Mouse (Mus musculus): ENCODE data around the gene Pla2g12a. TPM values are rescaled to one million over a fixed set of nuclear protein-coding genes. Genes with fewer than 3 reads are reported as not detected.
A peak's percentile ranks its signal among the peaks of the same experiment; 100 is the strongest.

The Pla2g12a gene
- total and polyA plus RNA-seq, 2 experiments from 2014 or later: 22.1 to 55.4 TPM

DNA sequence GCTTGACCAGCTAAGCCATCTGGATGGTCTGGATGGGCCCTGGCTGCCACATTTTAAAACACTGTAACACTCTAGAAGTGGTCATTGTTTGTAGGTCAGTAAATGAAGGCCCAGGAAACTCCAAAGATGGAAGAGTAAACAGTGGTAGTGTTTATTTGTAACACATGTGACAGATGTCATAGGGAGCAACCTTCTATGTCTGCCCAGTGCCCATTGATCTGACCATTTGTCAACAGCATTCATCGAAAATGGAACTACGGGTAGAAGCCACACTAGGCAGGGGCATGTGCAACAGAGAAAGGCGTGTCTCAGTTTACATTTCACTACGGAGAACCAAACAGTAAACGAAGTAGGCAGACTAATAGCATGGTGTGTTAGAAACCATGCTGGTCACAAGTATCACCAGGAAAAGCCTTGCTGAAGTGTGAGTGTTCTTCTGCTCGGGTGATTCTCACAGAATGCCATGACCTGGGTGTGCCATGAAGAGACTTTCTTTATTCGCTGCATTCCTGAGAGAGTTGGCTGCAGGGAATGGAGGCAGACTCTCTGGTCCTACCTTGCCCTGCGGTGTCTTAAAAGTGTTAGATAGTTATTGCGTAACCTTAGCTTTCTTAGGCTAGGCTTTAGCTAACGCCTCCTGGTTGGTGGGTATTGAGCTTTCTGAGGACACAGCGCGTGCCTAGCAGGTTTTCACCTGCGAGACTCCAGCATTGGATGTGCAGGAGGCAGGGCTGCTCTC, 9.5 kb downstream of the Pla2g12a start:
- DNase-seq (ENCODE audit: low spot score): no peak
- no peak overlapping the region for H3K27ac ChIP-seq (ENCODE audit: low read depth, low read length)
- WGBS: 91% methylated on average over 13 of the region's 13 CpGs
- no peak overlapping the region for H3K9ac ChIP-seq (replicated peaks; ENCODE audit: low read length, poor library complexity, severe bottlenecking)
- no peaks in the 10 kb centered on the region for H3K9me3 ChIP-seq (ENCODE audit: low read length)
- H3K36me3 ChIP-seq (ENCODE audit: insufficient read depth, low read length): peaks cover 27% of the 10 kb centered on the region
- H3K4me3 ChIP-seq (ENCODE audit: low read depth, low read length): no peak overlapping the region
- no peak overlapping the region for H3K4me2 ChIP-seq (ENCODE audit: low read depth, low read length, poor library complexity, severe bottlenecking)
- no peak for ATAC-seq (ENCODE audit: low FRiP score)
- TF ChIP-seq CTCF (IDR thresholded peaks at IDR 0.05): no peak
- H3K27me3 ChIP-seq (ENCODE audit: insufficient read depth, low read length): no peaks in the 10 kb centered on the region
- H3K4me1 ChIP-seq (ENCODE audit: insufficient read depth, low read length): no peaks in the 10 kb centered on the region

DNA sequence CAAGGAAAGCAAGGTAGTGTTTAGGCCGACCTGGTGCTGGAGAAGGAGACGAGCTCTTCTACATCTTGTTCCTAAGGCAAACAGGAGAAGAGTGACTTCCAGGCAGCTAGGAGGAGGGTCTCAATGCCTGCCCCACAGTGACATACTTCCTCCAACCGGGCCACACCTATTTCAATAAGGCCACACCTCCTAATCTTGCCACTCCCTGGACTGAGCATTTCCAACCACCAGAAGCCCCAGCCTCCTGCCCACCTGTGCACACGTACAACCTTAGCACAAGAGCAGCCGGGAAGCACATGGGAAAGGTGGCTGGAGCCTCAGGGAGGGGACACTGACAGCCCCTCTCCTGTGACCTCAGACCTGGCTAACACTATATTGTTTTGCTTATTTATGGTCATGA, 13.6 kb downstream of the Pla2g12a start:
- Histone ChIP-seq H3K4me1 (ENCODE audit: insufficient read depth, low read length) (no peaks in the 10 kb centered on the region), H3K9ac (replicated peaks; ENCODE audit: low read length, poor library complexity, severe bottlenecking) (no peak overlapping the region), H3K27ac (ENCODE audit: low read depth, low read length) (no peak overlapping the region), H3K4me3 (ENCODE audit: low read depth, low read length) (no peak overlapping the region), H3K36me3 (ENCODE audit: insufficient read depth, low read length) (peaks cover 31% of the 10 kb centered on the region), H3K9me3 (ENCODE audit: low read length) (no peaks in the 10 kb centered on the region), H3K27me3 (ENCODE audit: insufficient read depth, low read length) (no peaks in the 10 kb centered on the region), H3K4me2 (ENCODE audit: low read depth, low read length, poor library complexity, severe bottlenecking) (no peak overlapping the region)
- WGBS: 88% methylated on average over 5 of the region's 5 CpGs
- TF ChIP-seq CTCF (IDR thresholded peaks at IDR 0.05): no peak
- no peak for ATAC-seq (ENCODE audit: low FRiP score)
- no peak for DNase-seq (ENCODE audit: low spot score)

DNA sequence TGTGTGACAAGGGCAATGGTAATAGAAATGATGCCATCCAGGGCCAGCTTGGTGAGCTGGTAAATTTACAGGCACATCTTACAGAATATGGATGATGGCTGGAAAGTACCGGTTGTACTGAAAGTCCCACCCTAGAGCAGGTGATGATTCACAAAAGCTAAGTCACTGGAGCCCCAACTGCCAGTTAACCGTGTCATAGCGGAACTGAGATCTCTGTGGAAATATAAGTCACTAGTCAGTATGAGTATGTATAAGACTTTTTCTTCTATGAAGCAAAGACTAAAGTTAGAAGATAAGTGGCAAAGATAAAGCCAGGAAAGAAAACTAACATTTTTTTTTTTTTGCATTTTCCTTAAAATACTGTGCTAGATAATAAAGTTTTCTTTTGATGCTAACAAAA, 14.7 kb downstream of the Pla2g12a start:
- Histone ChIP-seq H3K9me3 (ENCODE audit: low read length) (no peaks in the 10 kb centered on the region), H3K36me3 (ENCODE audit: insufficient read depth, low read length) (peaks cover 31% of the 10 kb centered on the region), H3K27me3 (ENCODE audit: insufficient read depth, low read length) (no peaks in the 10 kb centered on the region), H3K4me2 (ENCODE audit: low read depth, low read length, poor library complexity, severe bottlenecking) (no peak overlapping the region), H3K4me3 (ENCODE audit: low read depth, low read length) (no peak overlapping the region), H3K4me1 (ENCODE audit: insufficient read depth, low read length) (no peaks in the 10 kb centered on the region), H3K27ac (ENCODE audit: low read depth, low read length) (no peak overlapping the region), H3K9ac (replicated peaks; ENCODE audit: low read length, poor library complexity, severe bottlenecking) (no peak overlapping the region)
- ATAC-seq (ENCODE audit: low FRiP score) (no peak), DNase-seq (ENCODE audit: low spot score) (no peak)
- no peak for TF ChIP-seq CTCF (IDR thresholded peaks at IDR 0.05)
- 97% methylated on average over 3 of the region's 3 CpGs for WGBS

DNA sequence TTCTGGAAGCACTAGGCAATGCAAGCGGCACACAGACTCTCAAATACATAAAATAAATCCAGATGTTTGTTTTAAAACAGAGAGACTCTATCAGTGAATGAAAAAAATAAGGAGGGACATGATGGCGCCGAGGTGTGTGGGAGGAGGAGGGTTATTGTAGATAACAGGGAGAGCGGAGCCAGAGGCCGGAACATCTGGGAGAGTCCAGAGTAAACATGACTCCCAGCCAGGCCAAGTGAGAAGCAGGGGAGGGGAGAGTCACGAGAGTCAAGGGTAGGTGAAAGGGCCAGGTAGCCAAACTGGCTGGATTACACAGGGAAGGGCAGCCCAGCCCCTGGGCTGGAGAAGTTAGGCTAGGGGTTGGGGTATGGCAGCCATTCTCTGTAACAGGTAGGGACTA, 18.2 kb downstream of the Pla2g12a start:
- Histone ChIP-seq H3K4me3 (ENCODE audit: low read depth, low read length) (no peak overlapping the region), H3K36me3 (ENCODE audit: insufficient read depth, low read length) (peaks cover 17% of the 10 kb centered on the region), H3K4me1 (ENCODE audit: insufficient read depth, low read length) (no peaks in the 10 kb centered on the region), H3K4me2 (ENCODE audit: low read depth, low read length, poor library complexity, severe bottlenecking) (no peak overlapping the region), H3K27ac (ENCODE audit: low read depth, low read length) (no peak overlapping the region), H3K9ac (replicated peaks; ENCODE audit: low read length, poor library complexity, severe bottlenecking) (no peak overlapping the region), H3K9me3 (ENCODE audit: low read length) (no peaks in the 10 kb centered on the region), H3K27me3 (ENCODE audit: insufficient read depth, low read length) (no peaks in the 10 kb centered on the region)
- no peak for TF ChIP-seq CTCF (IDR thresholded peaks at IDR 0.05)
- WGBS: 85% methylated on average over 6 of the region's 6 CpGs
- ATAC-seq (ENCODE audit: low FRiP score) (no peak), DNase-seq (ENCODE audit: low spot score) (no peak)

DNA sequence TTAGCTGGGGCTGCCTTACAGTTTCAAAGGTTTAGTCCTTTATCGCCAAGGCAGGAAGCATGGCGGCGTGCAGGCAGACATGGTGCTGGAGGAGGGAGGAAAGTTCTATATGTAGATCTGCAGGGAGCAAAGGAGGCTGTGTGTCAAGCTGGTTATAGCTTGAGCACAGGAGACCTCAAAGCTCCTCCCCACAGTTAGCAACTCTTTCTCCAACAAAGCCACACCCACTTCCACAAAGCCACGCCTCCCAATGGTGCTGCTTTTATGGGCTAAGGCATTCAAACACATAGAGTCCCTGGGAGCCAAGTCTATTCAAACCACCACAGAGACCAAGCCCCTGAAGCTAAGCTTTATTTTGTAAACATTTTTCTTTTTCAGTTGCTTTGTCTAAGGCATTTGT, 20.5 kb downstream of the Pla2g12a start:
- 63% methylated on average over 4 of the region's 4 CpGs for WGBS
- no peak overlapping the region for H3K4me2 ChIP-seq (ENCODE audit: low read depth, low read length, poor library complexity, severe bottlenecking)
- H3K9ac ChIP-seq (replicated peaks; ENCODE audit: low read length, poor library complexity, severe bottlenecking): no peak overlapping the region

DNA sequence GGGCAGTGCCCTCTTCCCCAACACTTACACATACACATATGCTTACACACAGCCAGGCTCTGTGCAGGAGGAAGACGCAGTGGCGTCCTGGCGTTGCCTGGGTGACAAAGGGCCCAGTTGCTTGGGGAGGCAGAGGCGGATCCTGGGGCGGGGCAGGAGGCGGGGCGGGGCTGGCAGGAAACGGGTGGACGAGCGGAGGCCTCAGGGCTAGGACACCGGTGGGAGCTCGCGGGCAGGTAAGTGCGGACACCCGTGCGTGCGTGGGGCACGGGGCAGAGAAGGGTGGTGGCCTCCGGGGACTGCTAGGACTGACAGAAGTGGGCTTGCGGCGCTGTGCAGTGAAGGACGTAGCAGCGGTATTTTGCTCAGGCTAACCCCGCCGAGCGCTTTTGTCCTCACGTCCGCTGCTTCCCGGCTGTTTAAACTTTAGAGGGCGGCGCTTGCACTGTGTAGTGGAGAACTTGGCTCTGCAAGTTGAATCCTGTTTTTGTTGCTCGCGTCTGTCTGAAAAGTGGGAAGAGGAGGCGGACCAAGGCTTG, 22.9 kb downstream of the Pla2g12a start, which contains the start of gene Casp6:
TSS of gene Casp6 (plus strand) at position 155 of the 539 bp plus-strand sequence.
- Histone ChIP-seq H3K9ac (replicated peaks; ENCODE audit: low read length, poor library complexity, severe bottlenecking) (peak within 1 kb of the TSS; percentile 39), H3K4me3 (ENCODE audit: low read depth, low read length) (peak within 1 kb of the TSS; percentile 44), H3K4me1 (ENCODE audit: insufficient read depth, low read length) (0 out of 2 replicates have a peak, but pooled peaks cover 4% of the 10 kb centered on the region), H3K9me3 (ENCODE audit: low read length) (no peaks in the 10 kb centered on the region), H3K27me3 (ENCODE audit: insufficient read depth, low read length) (no peaks in the 10 kb centered on the region), H3K36me3 (ENCODE audit: insufficient read depth, low read length) (no peaks in the 10 kb centered on the region), H3K4me2 (ENCODE audit: low read depth, low read length, poor library complexity, severe bottlenecking) (peak within 1 kb of the TSS; percentile 86), H3K27ac (ENCODE audit: low read depth, low read length) (no peak within 1 kb of the TSS)
- TF ChIP-seq CTCF (IDR thresholded peaks at IDR 0.05): no peak
- ATAC-seq (ENCODE audit: low FRiP score): peak; percentile 74
- WGBS: 0% methylated on average over 34 of the region's 34 CpGs
- peak; percentile 48 for DNase-seq (ENCODE audit: low spot score)

More for the DNA sequence above, 20.5 kb downstream of the Pla2g12a start:
- H3K27ac ChIP-seq (ENCODE audit: low read depth, low read length): no peak overlapping the region
- DNase-seq (ENCODE audit: low spot score): no peak
- TF ChIP-seq CTCF (IDR thresholded peaks at IDR 0.05): no peak
- H3K4me1 ChIP-seq (ENCODE audit: insufficient read depth, low read length): 0 out of 2 replicates have a peak, but pooled peaks cover 4% of the 10 kb centered on the region
- H3K36me3 ChIP-seq (ENCODE audit: insufficient read depth, low read length): peaks cover 3% of the 10 kb centered on the region; the same call in 1 of the 2 replicates
- H3K9me3 ChIP-seq (ENCODE audit: low read length): no peaks in the 10 kb centered on the region
- H3K27me3 ChIP-seq (ENCODE audit: insufficient read depth, low read length): no peaks in the 10 kb centered on the region
- H3K4me3 ChIP-seq (ENCODE audit: low read depth, low read length): no peak overlapping the region
- no peak for ATAC-seq (ENCODE audit: low FRiP score)

Measured in midbrain, postnatal 0 days (tissue).